Mouse (Mus musculus) urinary bladder, adult 2 months (tissue): Measurements from ENCODE around the gene Pepd. TPM values are rescaled to one million over a fixed set of nuclear protein-coding genes. Genes with fewer than 3 reads are reported as not detected.
A peak's percentile ranks its signal among the peaks of the same experiment; 100 is the strongest.
"Not testable (repeated sequence)": the region's sequence is repeated elsewhere in the genome, so short reads cannot be mapped to it uniquely, and the experiment has no call there.

Source experiments
- DNase-seq: peaks from one replicate; pipeline ENCODE4 v3.0.0; 2022; ENCODE audit warnings: low spot score
- polyA plus RNA-seq: library from polyadenylated mRNA; depleted of rRNA; stranded (reverse); fragments of >200 nt; gene quantifications from 2 replicates; pipeline ENCODE4 v1.2.3, GENCODE M21; 2012

The Pepd gene
- polyA plus RNA-seq, 1 experiment = 63.9 TPM

GRCm38 (mm10) chr7:34982372-34982771 is 70.2 kb downstream of the Pepd start:
- not testable (repeated sequence) for DNase-seq

- no peak for DNase-seq
Observed at GRCm38 (mm10) chr7:34983702-34984475, 71.7 kb downstream of the Pepd start.

- no peak for DNase-seq
Observed at GRCm38 (mm10) chr7:34984526-34985133, 72.5 kb downstream of the Pepd start.

- no peak for DNase-seq
Observed at GRCm38 (mm10) chr7:34985216-34985615, 73.0 kb downstream of the Pepd start.

- DNase-seq = no peak
Observed at GRCm38 (mm10) chr7:34985646-34986045, 73.5 kb downstream of the Pepd start.

GRCm38 (mm10) chr7:34986575-34987150 is 74.5 kb downstream of the Pepd start:
- DNase-seq = no peak

- no peak for DNase-seq
Observed at GRCm38 (mm10) chr7:34987258-34987657, 75.1 kb downstream of the Pepd start.

- DNase-seq = no peak
Observed at GRCm38 (mm10) chr7:34988488-34988887, 76.3 kb downstream of the Pepd start.

GRCm38 (mm10) chr7:34991731-34992246 is 79.6 kb downstream of the Pepd start:
- DNase-seq = no peak

- no peak for DNase-seq
Observed at GRCm38 (mm10) chr7:34992766-34993165, 80.6 kb downstream of the Pepd start.

GRCm38 (mm10) chr7:34995872-34996662 is 83.9 kb downstream of the Pepd start:
- DNase-seq = no peak

- no peak for DNase-seq
Observed at GRCm38 (mm10) chr7:35000839-35001238, 88.7 kb downstream of the Pepd start.

GRCm38 (mm10) chr7:35003171-35003737 is 91.1 kb downstream of the Pepd start:
- DNase-seq = no peak

- DNase-seq = no peak
Observed at GRCm38 (mm10) chr7:35006661-35007060, 94.5 kb downstream of the Pepd start.

- no peak for DNase-seq
Observed at GRCm38 (mm10) chr7:35013228-35013627, 101.0 kb downstream of the Pepd start.

- DNase-seq = no peak
Observed at GRCm38 (mm10) chr7:35015252-35015651, 103.1 kb downstream of the Pepd start.

GRCm38 (mm10) chr7:35021365-35021764 is 109.2 kb downstream of the Pepd start:
- DNase-seq = no peak

- no peak for DNase-seq
Observed at GRCm38 (mm10) chr7:35023251-35023650, 111.1 kb downstream of the Pepd start.

GRCm38 (mm10) chr7:35024426-35024825 is 112.2 kb downstream of the Pepd start:
- DNase-seq = no peak

- DNase-seq = peak; percentile 65
Observed at GRCm38 (mm10) chr7:35025409-35026275, 113.5 kb downstream of the Pepd start.

- no peak for DNase-seq
Observed at GRCm38 (mm10) chr7:35026276-35026630, 114.1 kb downstream of the Pepd start.
